Mouse (Mus musculus) MEL (cell line): Measurements from ENCODE around the gene Lamb1. TPM values are rescaled to one million over a fixed set of nuclear protein-coding genes. Genes with fewer than 3 reads are reported as not detected.

ENCODE experiments used
- DNase-seq: peaks from one replicate; pipeline ENCODE4 v3.0.0; 2011; ENCODE audit warnings: low read depth, low spot score
- H3K27ac ChIP-seq: 2 replicates; pipeline ENCODE4 v1.5.1; 2012; ENCODE audit warnings: low read depth, mild to moderate bottlenecking, control low read depth, low read length, moderate library complexity; ENCODE audit not compliant: control insufficient read depth
- H3K27me3 ChIP-seq, 2 experiments: fragments of 150-350 bp in 1 of 2; sonication (generic) in 1 of 2; 2 replicates each; pipeline ENCODE4 v1.6.1; 2012; ENCODE audit warnings: low read length in 2 of 2, mild to moderate bottlenecking in 2 of 2, improper control_type of control experiment in 1 of 2, moderate library complexity in 1 of 2; ENCODE audit not compliant: insufficient read depth in 2 of 2, control insufficient read depth in 1 of 2
- H3K36me3 ChIP-seq, 2 experiments: 2 replicates each; pipeline ENCODE4 v1.6.1; 2012 to 2014; ENCODE audit warnings: low read length in 2 of 2, improper control_type of control experiment in 1 of 2, inconsistent platforms in 1 of 2, mild to moderate bottlenecking in 1 of 2; ENCODE audit not compliant: insufficient read depth in 2 of 2, control insufficient read depth in 1 of 2
- H3K4me1 ChIP-seq, 2 experiments: fragments of 150-350 bp in 1 of 2; sonication (generic) in 1 of 2; 2 replicates each; pipeline ENCODE4 v1.6.1; 2012; ENCODE audit warnings: low read length in 2 of 2, improper control_type of control experiment in 1 of 2, mild to moderate bottlenecking in 1 of 2; ENCODE audit not compliant: insufficient read depth in 2 of 2, control insufficient read depth in 1 of 2
- H3K4me3 ChIP-seq, 2 experiments: fragments of 150-350 bp in 1 of 2; sonication (generic) in 1 of 2; 2 replicates each; pipeline ENCODE4 v1.5.1; 2012; ENCODE audit warnings: low read depth in 2 of 2, low read length in 2 of 2, mild to moderate bottlenecking in 2 of 2, moderate library complexity in 2 of 2, control low read depth in 1 of 2, improper control_type of control experiment in 1 of 2; ENCODE audit not compliant: control insufficient read depth in 1 of 2, insufficient read depth in 1 of 2
- H3K79me2 ChIP-seq: 2 replicates; pipeline ENCODE4 v1.6.1; 2012; ENCODE audit warnings: mild to moderate bottlenecking, low read length, moderate library complexity; ENCODE audit not compliant: control insufficient read depth, poor library complexity, insufficient read depth
- H3K9ac ChIP-seq: 2 replicates; pipeline ENCODE4 v1.6.1; 2012; ENCODE audit warnings: low read depth, mild to moderate bottlenecking, control low read depth, low read length, moderate library complexity; ENCODE audit not compliant: control insufficient read depth, poor library complexity, severe bottlenecking
- H3K9me3 ChIP-seq: fragments of 150-350 bp; sonication (generic); replicated peaks from 2 replicates; pipeline ENCODE4 v1.6.1; 2012; ENCODE audit warnings: mild to moderate bottlenecking, low read length, improper control_type of control experiment, moderate library complexity; ENCODE audit not compliant: insufficient read depth
- BHLHE40 ChIP-seq: IDR thresholded peaks from 2 replicates; pipeline ENCODE4 v1.6.1; 2012; ENCODE audit warnings: low read depth, mild to moderate bottlenecking, inconsistent platforms, low read length, improper control_type of control experiment, borderline replicate concordance
- CTCF ChIP-seq, 3 experiments: IDR thresholded peaks in 2 of 3; conservative IDR thresholded peaks in 1 of 3; 2 replicates each; pipeline ENCODE4 v1.5.1; 2011 to 2012; ENCODE audit warnings: low read length in 3 of 3, low read depth in 2 of 3, mild to moderate bottlenecking in 2 of 3, improper control_type of control experiment in 1 of 3, inconsistent platforms in 1 of 3, mixed read lengths in 1 of 3, moderate library complexity in 1 of 3; ENCODE audit not compliant: control insufficient read depth in 1 of 3, insufficient read depth in 1 of 3, poor library complexity in 1 of 3, severe bottlenecking in 1 of 3
- E2F4 ChIP-seq: IDR thresholded peaks from 2 replicates; pipeline ENCODE4 v1.6.1; 2011; ENCODE audit warnings: low read depth, low read length, improper control_type of control experiment, borderline replicate concordance
- ELF1 ChIP-seq: IDR thresholded peaks from 2 replicates; pipeline ENCODE4 v1.6.1; 2014; ENCODE audit warnings: low read depth, mild to moderate bottlenecking, inconsistent platforms, low read length, improper control_type of control experiment, moderate library complexity
- EP300 ChIP-seq, 2 experiments: IDR thresholded peaks; 2 replicates each; pipeline ENCODE4 v1.6.1; 2011; ENCODE audit warnings: improper control_type of control experiment in 2 of 2, low read length in 2 of 2, low read depth in 1 of 2, mild to moderate bottlenecking in 1 of 2
- ETS1 ChIP-seq: IDR thresholded peaks from 2 replicates; pipeline ENCODE4 v1.6.1; 2012; ENCODE audit warnings: low read depth, mild to moderate bottlenecking, inconsistent platforms, low read length, improper control_type of control experiment, moderate library complexity
- GABPA ChIP-seq: IDR thresholded peaks from 2 replicates; pipeline ENCODE4 v1.6.1; 2012; ENCODE audit warnings: low read depth, mild to moderate bottlenecking, inconsistent platforms, low read length, improper control_type of control experiment, moderate library complexity
- GATA1 ChIP-seq: IDR thresholded peaks from 2 replicates; pipeline ENCODE4 v1.6.1; 2011; ENCODE audit warnings: low read depth, low read length, improper control_type of control experiment
- HCFC1 ChIP-seq: IDR thresholded peaks from 2 replicates; pipeline ENCODE4 v1.6.1; 2012; ENCODE audit warnings: low read depth, mild to moderate bottlenecking, inconsistent platforms, low read length, improper control_type of control experiment, moderate library complexity
- MAFK ChIP-seq: IDR thresholded peaks from 2 replicates; pipeline ENCODE4 v1.6.1; 2011; ENCODE audit warnings: low read depth, mild to moderate bottlenecking, low read length, improper control_type of control experiment, borderline replicate concordance
- MAX ChIP-seq: IDR thresholded peaks from 2 replicates; pipeline ENCODE4 v1.6.1; 2011; ENCODE audit warnings: low read length, improper control_type of control experiment
- MEF2A ChIP-seq: IDR thresholded peaks from 2 replicates; pipeline ENCODE4 v1.6.1; 2014; ENCODE audit warnings: low read depth, mild to moderate bottlenecking, inconsistent platforms, low read length, improper control_type of control experiment; ENCODE audit not compliant: poor library complexity, insufficient replicate concordance, severe bottlenecking; ENCODE audit errors: extremely low read depth
- MXI1 ChIP-seq: IDR thresholded peaks from 2 replicates; pipeline ENCODE4 v1.6.1; 2011; ENCODE audit warnings: mild to moderate bottlenecking, low read depth, low read length, improper control_type of control experiment
- NELFE ChIP-seq: IDR thresholded peaks from 2 replicates; pipeline ENCODE4 v1.6.1; 2011; ENCODE audit warnings: low read depth, low read length, improper control_type of control experiment
- NRF1 ChIP-seq: IDR thresholded peaks from 2 replicates; pipeline ENCODE4 v1.6.1; 2014; ENCODE audit warnings: low read depth, mild to moderate bottlenecking, inconsistent platforms, low read length, improper control_type of control experiment, moderate library complexity; ENCODE audit not compliant: poor library complexity, insufficient read depth, severe bottlenecking
- POLR2A ChIP-seq, 2 experiments: IDR thresholded peaks; 2 replicates each; pipeline ENCODE4 v1.6.1; 2011 to 2012; ENCODE audit warnings: low read length in 2 of 2, mild to moderate bottlenecking in 2 of 2, control low read depth in 1 of 2, improper control_type of control experiment in 1 of 2, low read depth in 1 of 2, moderate library complexity in 1 of 2; ENCODE audit not compliant: control insufficient read depth in 1 of 2, insufficient read depth in 1 of 2, poor library complexity in 1 of 2
- POLR2AphosphoS2 ChIP-seq: IDR thresholded peaks from 2 replicates; pipeline ENCODE4 v1.6.1; 2011; ENCODE audit warnings: low read length, improper control_type of control experiment
- RAD21 ChIP-seq: IDR thresholded peaks from 2 replicates; pipeline ENCODE4 v1.6.1; 2011; ENCODE audit warnings: mild to moderate bottlenecking, low read depth, low read length, improper control_type of control experiment
- RCOR1 ChIP-seq: IDR thresholded peaks from 2 replicates; pipeline ENCODE4 v1.6.1; 2012; ENCODE audit warnings: low read depth, mild to moderate bottlenecking, inconsistent platforms, low read length, improper control_type of control experiment
- SMC3 ChIP-seq: IDR thresholded peaks from 2 replicates; pipeline ENCODE4 v1.6.1; 2011; ENCODE audit warnings: low read depth, low read length, improper control_type of control experiment
- TAL1 ChIP-seq: IDR thresholded peaks from 2 replicates; pipeline ENCODE4 v1.6.1; 2012; ENCODE audit warnings: mild to moderate bottlenecking, inconsistent platforms, low read length, moderate library complexity, mixed read lengths
- TCF12 ChIP-seq: IDR thresholded peaks from 2 replicates; pipeline ENCODE4 v1.6.1; 2014; ENCODE audit warnings: low read depth, mild to moderate bottlenecking, inconsistent platforms, low read length, improper control_type of control experiment, moderate library complexity
- UBTF ChIP-seq: IDR thresholded peaks from 2 replicates; pipeline ENCODE4 v1.6.1; 2012; ENCODE audit warnings: low read depth, mild to moderate bottlenecking, inconsistent platforms, low read length, improper control_type of control experiment, moderate library complexity, borderline replicate concordance; ENCODE audit not compliant: insufficient read depth
- USF2 ChIP-seq, 2 experiments: IDR thresholded peaks; 2 replicates each; pipeline ENCODE4 v1.6.1; 2011 to 2012; ENCODE audit warnings: improper control_type of control experiment in 2 of 2, low read length in 2 of 2, borderline replicate concordance in 1 of 2, inconsistent platforms in 1 of 2, low read depth in 1 of 2, mild to moderate bottlenecking in 1 of 2; ENCODE audit not compliant: insufficient read depth in 1 of 2
- ZKSCAN1 ChIP-seq: IDR thresholded peaks from 2 replicates; pipeline ENCODE4 v1.6.1; 2012; ENCODE audit warnings: low read depth, mild to moderate bottlenecking, inconsistent platforms, low read length, improper control_type of control experiment, moderate library complexity
- polyA plus RNA-seq, 2 experiments: library from polyadenylated mRNA; stranded (reverse) in 1 of 2; unstranded in 1 of 2; fragments of >175 nt in 1 of 2; fragments of >200 nt in 1 of 2; gene quantifications; 2 replicates each; pipeline versions ENCODE4 v1.2.1 to v1.2.4; 2012; ENCODE audit warnings: low replicate concordance in 2 of 2, low read depth in 1 of 2; ENCODE audit not compliant: insufficient read length in 2 of 2, insufficient read depth in 1 of 2, missing spikeins in 1 of 2
- total RNA-seq: library from RNA; depleted of rRNA; stranded (reverse); fragments of 300-350 nt; gene quantifications from 2 replicates; pipeline ENCODE4 v1.2.3, GENCODE M21; 2012

The Lamb1 gene
- total and polyA plus RNA-seq, 3 experiments = 0.03 TPM; not detected in 2

GRCm38 (mm10) chr12:31222741-31223140 is 42.3 kb upstream of the Lamb1 start:
- Histone ChIP-seq H3K4me1 (no peaks in the 10 kb centered on the region), H3K9ac (no peak overlapping the region), H3K4me3 (no peak overlapping the region), H3K9me3 (no peaks in the 10 kb centered on the region), H3K36me3 (no peaks in the 10 kb centered on the region), H3K27me3 (no peaks in the 10 kb centered on the region), H3K79me2 (no peaks in the 10 kb centered on the region), H3K27ac (no peak overlapping the region)
- no peak for DNase-seq
- TF ChIP-seq RCOR1 (no peak), MXI1 (no peak), ZKSCAN1 (no peak), BHLHE40 (no peak), POLR2AphosphoS2 (no peak), MEF2A (no peak), ETS1 (no peak), HCFC1 (no peak), NELFE (no peak), USF2 (IDR thresholded peaks at IDR 0.05; ENCODE audit: borderline replicate concordance in 1 of 2, insufficient read depth in 1 of 2, low read depth in 1 of 2, low read length in 2 of 2) (no peak), ELF1 (no peak), UBTF (no peak), TCF12 (no peak), NRF1 (no peak), SMC3 (no peak), E2F4 (no peak)

- no peaks in the 10 kb centered on the region for H3K4me1 ChIP-seq
- H3K36me3 ChIP-seq = no peaks in the 10 kb centered on the region
- no peaks in the 10 kb centered on the region for H3K9me3 ChIP-seq
- no peak overlapping the region for H3K4me3 ChIP-seq
- DNase-seq = no peak
- no peaks in the 10 kb centered on the region for H3K79me2 ChIP-seq
- H3K27ac ChIP-seq = no peak overlapping the region
- no peak for TF ChIP-seq MAFK
- TF ChIP-seq CTCF (IDR thresholded peaks at IDR 0.05 in 2 of 3, conservative IDR thresholded peaks at IDR 0.05 in 1 of 3; ENCODE audit: control insufficient read depth in 1 of 3, insufficient read depth in 1 of 3, low read depth in 2 of 3, low read length in 3 of 3, poor library complexity in 1 of 3, severe bottlenecking in 1 of 3) = no peak
- no peak for TF ChIP-seq HCFC1
- no peak for TF ChIP-seq TAL1
- TF ChIP-seq RAD21 = no peak
- TF ChIP-seq MAX = no peak
- TF ChIP-seq TCF12 = no peak
- TF ChIP-seq EP300 (IDR thresholded peaks at IDR 0.05; ENCODE audit: low read depth in 1 of 2, low read length in 2 of 2) = no peak
- TF ChIP-seq GABPA = no peak
- TF ChIP-seq POLR2A (IDR thresholded peaks at IDR 0.05; ENCODE audit: control insufficient read depth in 1 of 2, insufficient read depth in 1 of 2, low read depth in 1 of 2, low read length in 2 of 2, poor library complexity in 1 of 2) = no peak
- no peak for TF ChIP-seq NELFE
- no peak for TF ChIP-seq MEF2A
- TF ChIP-seq GATA1 = no peak
- H3K9ac ChIP-seq = no peak overlapping the region
- H3K27me3 ChIP-seq = peaks cover 0 to 3% of the 10 kb centered on the region in 2 experiments; a peak in 1 of 4 replicates
These were observed 39.6 kb upstream of the Lamb1 start for GRCm38 (mm10) chr12:31225451-31225850.
